10 mouse cellular contexts compared by ENCODE assay signal in the genomic region with DNA sequence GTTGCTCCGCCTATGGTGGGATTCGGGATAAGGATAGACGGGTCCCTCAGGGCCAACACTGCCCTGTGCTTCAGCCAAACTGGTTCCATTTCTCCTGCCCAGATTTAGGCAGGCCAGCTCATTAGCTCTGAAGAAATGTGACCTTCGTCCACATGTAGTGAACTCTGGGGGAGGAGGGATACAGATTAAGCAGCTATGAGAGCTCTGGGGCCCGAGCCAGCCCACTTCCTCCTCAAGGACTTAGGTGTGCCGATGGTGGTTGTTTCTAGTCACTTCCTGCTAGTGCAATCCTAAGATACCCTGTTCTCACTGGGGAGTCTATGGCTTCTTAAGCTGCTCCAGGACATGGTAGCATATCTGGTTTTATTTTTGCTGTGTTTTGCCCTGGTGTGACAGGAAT. TPM values are rescaled to one million over a fixed set of nuclear protein-coding genes. Genes with fewer than 3 reads are reported as not detected.
DNase-seq lines count a peak whose midpoint lies in the region; ATAC-seq and TF ChIP-seq lines count a peak whose summit lies in the region.
"Had no signal": no experiment of that assay in that cellular context is flagged by ENCODE, and none has a peak within 500 bp of the region (broad histone marks: within the 10 kb centered on the region; RNA-seq: fewer than 3 reads in every experiment).

No protein-coding gene starts in this region.

- TF ChIP-seq POLR2A in spleen, adult 2 months (IDR thresholded peaks at IDR 0.05; ENCODE audit: low read depth, low read length) = no peak

- H3K36me3 ChIP-seq in spleen, adult 2 months (ENCODE audit: control insufficient read depth, insufficient read depth, low read length) = peaks cover 13% of the 10 kb centered on the region
- H3K36me3 ChIP-seq: neural tube, embryonic 15.5 days had no signal

- no peak overlapping the region for H3K4me3 ChIP-seq in spleen, adult 2 months (ENCODE audit: extremely low read depth, insufficient read depth, insufficient read length)
- H3K4me3 ChIP-seq: neural tube, embryonic 15.5 days had no signal

- no peak for TF ChIP-seq CTCF in spleen, adult 2 months (IDR thresholded peaks at IDR 0.05; ENCODE audit: extremely low read depth, insufficient read depth, insufficient read length, insufficient replicate concordance)

- H3K27me3 ChIP-seq in spleen, adult 2 months (ENCODE audit: control insufficient read depth, insufficient read depth, low read length) = no peaks in the 10 kb centered on the region
- H3K27me3 ChIP-seq: neural tube, embryonic 15.5 days had no signal

- H3K4me1 ChIP-seq in spleen, adult 2 months (ENCODE audit: control insufficient read depth, insufficient read depth, insufficient read length) = peaks cover 27% of the 10 kb centered on the region
- H3K4me1 ChIP-seq: neural tube, embryonic 15.5 days had no signal

- peak overlapping the region; percentile 62 for H3K27ac ChIP-seq in spleen, adult 2 months (ENCODE audit: insufficient read depth, low read length)
- H3K27ac ChIP-seq: neural tube, embryonic 15.5 days had no signal

- 39% methylated on average over 6 of the region's 6 CpGs for WGBS in spleen, adult 2 months

- DNase-seq in spleen, adult 2 months (ENCODE audit: low read depth in 1 of 2, low spot score in 2 of 2) = peak in 1 of 2 experiments; percentile 57
- DNase-seq in spleen, postnatal 14 days (ENCODE audit: low spot score in 2 of 2) = no peak
- DNase-seq in lung, postnatal 25 days (ENCODE audit: low spot score) = peak; percentile 80
- peak; percentile 35 to 53 for DNase-seq in thymus, postnatal 36 days
- no peak for DNase-seq in cerebellum, adult 11-12 months
- DNase-seq in right cerebral cortex, postnatal 36 days (ENCODE audit: low spot score in 2 of 2) = no peak
- DNase-seq: embryo, embryonic 11 days; lung, embryonic 14.5 days had no signal

- ATAC-seq in granulocyte monocyte progenitor cell, adult 5-6 weeks (replicated peaks; ENCODE audit: poor library complexity, severe bottlenecking) = peak; percentile 56

RNA-seq across cellular contexts. Expression of a gene that starts 16.3 kb away (rescaled TPM):
- polyA plus RNA-seq in spleen, adult 2 months (2012; rRNA removed) = 88.6 and 234 TPM in 2 replicates
- total RNA-seq in granulocyte monocyte progenitor cell, adult 5-6 weeks (2014; fragmentation: Nextera tagmentation) = 68.9 and 94.1 TPM in 2 replicates
- 42.2 and 46.7 TPM in 2 replicates for total RNA-seq in granulocyte monocyte progenitor cell, adult 5-6 weeks (2017)

RNA-seq across cellular contexts. Expression of a gene that starts 33.2 kb away (rescaled TPM):
- 38.5 and 47.0 TPM in 2 replicates for polyA plus RNA-seq in spleen, adult 2 months (2012; rRNA removed)
- 64.9 and 73.6 TPM in 2 replicates for total RNA-seq in granulocyte monocyte progenitor cell, adult 5-6 weeks (2014; fragmentation: Nextera tagmentation)
- total RNA-seq in granulocyte monocyte progenitor cell, adult 5-6 weeks (2017) = 112 and 128 TPM in 2 replicates

Comparison
In these comparisons a context has a peak if more than half of its experiments do, and no peak if none do; other contexts are left out.
1. DNase-seq: peak in lung, postnatal 25 days (single experiment) and thymus, postnatal 36 days (2 of 2); none in spleen, postnatal 14 days (0 of 2), cerebellum, adult 11-12 months (single experiment) and right cerebral cortex, postnatal 36 days (0 of 2).